Mouse (Mus musculus) left cerebral cortex, adult 9 months (tissue): ENCODE measurements at regions not wholly inside any gene's neighbourhood (a gene's known extent, or its start where the extent isn't known, plus 50 kb on each side); places are given as distances from the start of the nearest gene placed in this dataset.

Source experiments
- DNase-seq, 2 experiments: peaks; one replicate each; pipeline ENCODE4 v3.0.0; 2022; ENCODE audit warnings: low spot score in 2 of 2

- no peak for DNase-seq
Observed at GRCm38 (mm10) chr10:17516068-17516467, 206.9 kb upstream of the Cited2 start.

DNA sequence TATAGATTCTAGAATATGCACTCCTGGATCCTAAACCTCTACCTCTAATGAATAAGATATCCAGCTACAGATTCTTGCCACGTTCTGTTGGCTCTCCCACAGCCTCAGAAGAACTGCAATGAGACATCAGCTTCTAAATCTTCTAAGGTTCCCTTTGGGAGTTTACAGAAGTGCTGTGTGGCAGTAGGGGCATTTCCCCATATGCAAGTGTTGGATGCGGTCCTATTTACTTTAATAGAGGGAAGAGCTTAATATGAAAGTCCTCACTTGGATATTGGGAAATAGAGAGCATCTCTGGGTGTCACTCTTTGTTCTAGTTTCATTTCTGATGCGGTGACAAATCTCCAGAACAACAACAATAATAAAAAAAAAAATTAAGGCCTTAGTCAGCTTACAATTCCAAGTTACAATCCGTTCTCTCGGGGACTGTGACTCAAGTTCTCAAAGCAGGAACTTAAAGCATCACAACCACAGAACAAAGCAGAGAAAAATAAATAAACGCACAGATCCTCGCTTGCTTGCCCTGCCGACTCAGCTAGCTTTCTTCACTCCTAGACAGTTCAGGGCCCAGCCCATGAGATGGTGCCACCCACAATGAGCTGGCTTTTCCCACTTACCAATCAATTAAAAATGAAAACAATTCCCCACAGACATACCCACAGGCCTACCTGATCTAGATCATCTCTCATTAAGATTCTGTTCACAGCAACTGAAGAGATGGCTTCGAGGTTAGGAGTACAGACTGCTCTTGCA, 204.4 kb upstream of the Cited2 start:
- no peak for DNase-seq

DNA sequence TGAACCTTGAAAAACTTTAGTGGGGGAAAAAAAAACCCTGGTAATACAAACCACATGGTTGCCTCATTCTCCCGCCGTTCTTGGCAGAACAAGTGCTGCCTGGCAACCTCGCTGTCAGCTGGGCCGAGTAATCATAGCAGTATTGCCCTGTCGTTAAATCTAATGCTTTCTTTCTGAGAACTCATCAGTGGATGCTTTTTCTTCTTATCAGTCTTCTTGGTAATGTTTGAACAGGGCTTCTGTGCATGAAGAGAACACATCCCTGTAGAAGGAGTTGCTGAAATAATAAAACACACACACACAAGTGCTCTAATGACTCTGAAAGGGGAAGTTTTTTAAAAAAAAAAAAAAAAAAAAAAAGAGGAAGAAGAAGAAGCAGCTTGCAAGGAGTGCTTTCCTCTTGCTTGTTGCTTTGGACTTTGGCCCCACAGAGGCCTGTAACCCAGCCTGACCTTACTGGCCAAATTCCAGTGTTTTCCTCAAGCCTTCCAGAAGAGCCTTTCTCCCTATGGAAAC, 200.9 kb upstream of the Cited2 start:
- no peak for DNase-seq

GRCm38 (mm10) chr10:17523558-17524328, 199.3 kb upstream of the Cited2 start:
- DNase-seq: no peak

DNA sequence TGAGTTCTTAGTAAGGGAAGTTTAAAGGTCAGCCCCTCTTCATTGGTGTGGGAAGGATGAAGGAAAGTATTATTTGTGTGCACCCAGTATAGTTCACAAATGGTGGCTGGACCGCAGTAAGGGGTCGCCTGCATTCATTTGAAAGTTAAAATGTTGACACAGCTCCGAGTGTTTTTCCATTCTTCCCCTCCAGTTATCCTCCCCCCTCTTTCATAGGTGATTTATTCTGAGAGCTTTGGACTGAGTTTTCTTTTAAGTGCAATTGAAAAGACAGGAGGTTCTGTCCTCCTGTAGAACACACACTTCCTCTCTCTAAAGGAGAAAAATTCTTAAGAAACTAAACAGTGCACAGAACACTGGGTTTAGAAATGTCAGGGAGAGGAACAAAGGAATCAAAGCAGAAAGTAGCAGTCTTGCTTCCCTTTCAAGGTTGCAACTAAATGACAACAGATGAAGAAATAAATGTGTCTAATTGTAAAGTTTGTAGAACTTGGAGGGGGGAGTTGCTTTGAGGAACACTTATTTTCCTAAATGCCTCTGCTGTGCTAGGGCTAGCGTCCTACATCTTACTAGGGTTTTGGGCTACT, 195.8 kb upstream of the Cited2 start:
- DNase-seq: no peak

DNA sequence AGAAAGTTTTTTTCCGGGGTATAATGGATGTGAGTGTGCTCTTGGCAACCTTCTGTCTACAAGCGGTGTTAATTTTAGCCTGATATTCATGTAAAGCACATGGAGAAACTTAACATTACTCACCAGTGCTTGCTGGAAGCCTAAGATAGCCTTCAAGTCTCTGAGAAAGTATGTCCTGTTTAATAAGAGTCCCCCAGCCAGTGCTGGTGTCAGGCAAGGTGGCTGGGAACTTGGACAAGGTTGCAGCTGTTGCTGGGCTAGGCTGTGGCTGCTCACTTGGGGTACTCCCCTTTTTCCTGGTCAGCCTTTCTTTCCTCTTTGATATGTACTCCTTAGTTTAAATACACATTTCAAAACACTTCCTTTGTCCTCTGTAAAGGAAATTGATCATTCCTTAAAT, 194.9 kb upstream of the Cited2 start:
- no peak for DNase-seq

DNA sequence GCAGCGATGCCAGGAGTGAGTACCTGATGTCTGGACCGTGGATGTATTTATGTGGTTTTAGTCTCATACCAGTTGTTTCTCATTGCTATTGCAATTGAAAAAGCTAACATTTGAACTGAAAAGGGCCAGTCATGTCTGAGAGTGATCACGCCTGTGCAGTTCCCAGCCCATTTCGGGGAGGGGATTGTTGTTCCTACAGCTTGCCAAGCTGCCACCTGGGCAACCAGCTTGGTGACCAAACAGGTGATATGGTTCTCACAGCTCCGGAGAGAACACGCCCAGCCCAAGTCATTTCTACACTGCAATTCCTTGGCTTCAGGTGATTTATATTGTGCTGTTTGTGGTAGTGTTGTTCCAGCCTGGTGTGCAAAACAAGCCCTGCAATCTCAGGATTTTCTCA, 194.2 kb upstream of the Cited2 start:
- DNase-seq: no peak

- peak in 1 of 2 experiments; percentile 54 for DNase-seq
Observed at GRCm38 (mm10) chr10:17529851-17530509, 193.0 kb upstream of the Cited2 start.

- DNase-seq: no peak
Observed at GRCm38 (mm10) chr10:17531021-17531420, 192.0 kb upstream of the Cited2 start.

DNA sequence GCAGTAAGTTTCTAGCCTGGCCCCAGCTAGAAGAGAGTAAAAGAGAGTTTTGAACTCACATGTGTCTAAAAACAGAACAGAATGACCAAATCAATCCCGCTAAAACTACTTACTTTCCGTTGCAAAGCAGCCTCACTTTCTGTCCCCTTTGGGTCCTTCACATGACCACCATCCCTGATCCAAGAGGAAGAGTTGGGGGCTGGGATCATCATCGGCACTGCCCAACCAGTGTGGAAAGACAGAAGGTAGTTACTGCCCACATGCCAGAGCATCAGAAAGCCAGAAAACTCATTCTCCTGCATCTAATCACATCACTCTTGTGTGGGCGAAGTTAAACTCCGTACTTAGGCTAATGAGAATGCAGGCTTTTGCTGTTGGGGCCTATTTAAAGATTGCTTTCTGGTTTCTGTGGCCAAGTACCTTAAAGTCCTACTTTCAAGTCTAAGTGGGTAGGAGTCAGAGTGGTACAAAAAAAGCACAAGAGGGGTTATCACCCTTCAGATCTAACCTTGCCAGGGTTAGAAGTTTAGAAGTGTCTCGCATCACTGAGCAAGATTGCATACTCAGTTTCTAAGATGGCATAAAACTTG, 184.0 kb upstream of the Cited2 start:
- no peak for DNase-seq

DNA sequence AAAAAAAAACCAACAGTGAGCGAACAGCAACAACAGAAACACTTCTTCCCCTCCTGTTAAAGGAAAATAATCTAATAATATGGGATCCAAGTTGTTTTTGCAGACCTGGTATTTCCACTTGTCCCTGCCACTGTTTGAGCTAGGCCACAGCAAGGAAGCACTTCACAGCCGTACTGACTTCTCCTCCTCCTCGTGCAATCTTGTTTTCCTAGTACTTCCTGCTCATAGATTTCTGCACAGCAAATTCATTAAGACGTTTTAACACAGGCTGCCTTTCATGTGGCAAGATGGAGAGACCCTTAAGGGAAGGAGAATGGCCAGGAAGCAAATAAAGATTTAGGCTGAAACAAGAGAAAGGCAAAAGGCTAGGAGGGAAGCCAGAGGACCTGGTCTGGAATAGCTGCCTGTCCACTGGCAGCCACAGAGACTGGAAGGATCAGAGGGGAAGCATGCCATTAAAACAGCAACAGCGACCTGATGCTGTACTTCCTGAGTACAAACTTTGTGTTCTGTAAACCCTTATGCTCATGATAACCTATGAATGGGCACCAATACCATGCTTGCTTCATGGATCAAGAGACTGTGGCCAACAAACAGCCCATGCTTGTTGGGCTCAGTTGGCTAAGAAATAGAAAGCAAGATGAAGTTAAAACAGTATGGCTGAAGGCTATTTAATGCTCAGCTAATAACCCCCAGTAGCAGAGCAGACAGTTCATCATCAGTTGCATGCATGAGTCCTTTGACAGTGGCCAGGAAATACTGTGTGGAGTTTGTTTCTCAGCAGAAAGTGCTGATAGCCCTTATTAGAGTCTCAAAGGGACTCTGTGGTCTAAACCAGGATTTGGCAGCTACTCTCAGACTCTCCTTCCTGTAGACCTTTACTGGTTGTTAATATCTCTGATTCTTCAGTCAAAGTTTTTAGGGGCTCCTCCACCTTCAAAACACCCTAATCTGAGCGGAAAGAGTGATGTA, 182.3 kb upstream of the Cited2 start:
- DNase-seq: no peak

DNA sequence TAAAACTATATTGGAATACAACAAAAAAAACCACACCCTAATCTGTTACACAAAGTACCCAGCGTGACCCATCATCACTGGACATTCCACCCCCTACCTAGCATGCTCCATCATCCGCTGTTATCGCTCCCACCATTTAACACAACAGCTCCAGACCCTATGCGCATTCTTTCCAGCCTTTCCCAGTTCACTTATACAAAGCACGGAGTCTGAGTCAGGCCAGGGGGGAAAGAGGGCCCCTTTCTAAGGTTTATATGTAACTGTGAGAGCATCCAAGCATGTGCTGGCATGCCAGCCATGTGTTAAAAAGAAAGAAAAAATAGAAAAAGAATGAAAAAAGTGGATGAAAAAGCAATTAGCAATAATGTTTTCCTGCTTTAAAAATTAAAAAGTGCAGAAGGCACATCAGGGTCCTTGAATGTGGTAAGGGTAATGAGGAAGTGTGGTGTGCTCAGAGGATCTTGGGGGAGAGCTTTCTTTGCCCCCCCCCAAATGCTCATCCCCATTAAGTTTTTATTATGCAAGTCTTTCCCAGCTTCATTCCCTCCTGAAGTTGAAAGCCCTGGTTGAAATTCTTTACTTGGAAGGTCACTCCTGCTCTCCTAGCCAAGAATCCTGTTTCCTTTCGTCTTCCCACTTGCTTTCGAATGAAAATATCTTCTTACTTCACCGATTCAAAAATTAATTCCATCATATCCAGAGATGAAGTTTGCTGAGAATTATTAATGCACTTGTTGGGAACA, 180.7 kb upstream of the Cited2 start:
- DNase-seq: no peak

- no peak for DNase-seq
Observed at GRCm38 (mm10) chr10:17542847-17543421, 180.1 kb upstream of the Cited2 start.

DNA sequence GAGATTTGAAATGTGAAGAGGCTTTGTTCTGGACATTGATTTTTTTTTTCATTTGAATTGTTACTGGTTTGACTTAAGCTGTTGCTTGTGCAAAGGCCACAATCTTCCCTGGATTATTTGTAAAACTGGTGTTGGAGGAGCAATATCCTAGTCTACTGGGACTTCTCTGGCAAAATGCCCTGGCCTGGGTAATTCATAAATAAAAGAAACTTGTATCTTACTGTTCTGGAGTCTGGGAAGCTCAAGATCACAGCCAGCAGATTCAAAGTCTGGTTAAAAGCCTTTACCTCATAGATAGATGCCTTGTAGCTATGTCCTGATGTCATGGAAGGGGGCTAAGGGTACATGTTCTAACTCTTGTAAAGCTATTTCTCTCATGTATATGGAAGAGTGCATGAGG, 177.7 kb upstream of the Cited2 start:
- DNase-seq: no peak

GRCm38 (mm10) chr10:17547986-17548385, 175.0 kb upstream of the Cited2 start:
- DNase-seq: no peak

DNA sequence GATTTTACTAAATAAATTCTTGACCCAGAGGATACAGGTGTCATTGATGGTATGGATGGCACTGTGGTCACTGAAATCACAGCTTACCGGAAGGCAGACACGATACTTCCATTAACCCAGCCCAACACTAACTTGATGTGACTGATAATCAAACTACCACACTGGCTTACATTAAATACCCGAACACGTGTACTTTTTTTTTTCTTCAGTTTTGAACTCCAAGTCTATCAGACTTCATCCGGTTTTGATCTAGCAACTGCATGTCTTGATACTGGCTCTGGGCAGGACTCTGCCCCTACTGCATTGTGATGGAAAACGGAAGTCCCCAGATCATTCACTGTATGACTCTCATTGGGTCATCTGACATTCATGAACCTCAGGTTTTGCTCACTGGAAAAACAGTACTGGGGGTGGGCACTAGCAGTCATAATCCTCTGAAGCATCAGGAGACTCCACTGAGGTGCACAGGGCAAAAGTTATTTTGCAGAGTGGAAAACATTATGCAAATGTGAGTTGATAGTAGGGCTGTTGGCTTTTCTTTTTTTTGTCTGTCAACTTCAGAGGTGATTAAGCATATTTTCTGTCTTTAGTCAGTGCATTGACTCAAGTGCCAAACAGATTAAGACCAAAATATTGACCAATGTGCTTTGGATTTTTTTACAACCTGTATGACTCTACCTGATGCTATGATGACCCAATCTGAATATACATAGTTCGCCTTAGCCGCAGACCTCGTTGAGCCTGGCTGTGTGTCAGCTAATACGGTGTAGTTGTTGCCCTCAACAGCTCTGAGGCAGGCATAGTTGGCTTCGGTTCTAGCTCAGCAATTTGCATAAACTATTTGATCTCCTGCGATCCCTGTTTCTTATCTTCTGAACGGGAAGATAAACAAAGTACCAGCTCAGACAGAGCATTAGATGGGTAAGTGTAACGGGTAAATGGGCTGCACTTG, 174.1 kb upstream of the Cited2 start:
- no peak for DNase-seq

DNA sequence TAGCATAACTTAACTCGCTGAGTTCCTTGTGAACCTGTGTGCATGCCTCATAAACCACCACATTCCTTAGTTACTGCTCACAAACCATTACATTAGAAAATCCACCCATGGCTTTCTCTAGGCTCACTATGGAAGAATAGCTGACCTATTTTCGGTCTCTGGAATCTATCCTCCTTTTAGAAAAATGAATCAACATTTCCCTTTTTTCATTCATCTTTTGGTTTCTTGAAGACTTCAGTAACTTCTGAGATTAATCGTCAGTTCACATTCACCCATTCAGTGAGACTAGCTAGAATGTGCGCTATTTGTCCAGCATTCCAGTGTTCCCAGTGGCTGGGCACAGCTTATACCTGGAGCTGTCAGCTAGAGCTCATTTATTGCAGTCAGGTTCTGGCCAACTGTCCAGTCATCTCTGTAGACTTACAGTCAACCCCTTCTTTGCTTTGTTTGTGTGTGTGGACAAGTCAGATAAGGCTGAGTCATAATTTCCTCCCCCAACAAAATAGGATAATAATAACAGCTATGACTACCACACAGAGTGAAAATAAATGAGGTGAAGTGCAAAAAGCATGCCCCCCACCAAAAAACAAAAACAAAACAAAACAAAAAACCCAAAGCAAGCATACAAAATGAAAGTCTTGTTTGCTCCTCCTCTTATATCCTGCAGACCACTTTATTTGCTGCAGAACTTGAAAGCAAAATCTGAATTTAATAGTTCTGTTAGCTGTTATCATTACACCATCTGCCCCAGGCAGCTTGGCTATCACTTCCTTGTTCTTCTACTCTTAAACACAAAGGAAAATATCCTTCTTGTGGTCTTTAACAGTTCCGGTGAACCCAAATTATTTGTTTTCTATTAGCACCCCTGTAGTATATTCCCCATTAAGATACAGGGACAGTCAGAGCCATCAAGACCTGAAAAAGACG, 173.0 kb upstream of the Cited2 start:
- no peak for DNase-seq
